Mouse (Mus musculus) CH12.LX (cell line): ENCODE data around the gene Speer4d. TPM values are rescaled to one million over a fixed set of nuclear protein-coding genes. Genes with fewer than 3 reads are reported as not detected.
"Not testable (repeated sequence)": the region's sequence is repeated elsewhere in the genome, so short reads cannot be mapped to it uniquely, and the experiment has no call there.

Experiments
- DNase-seq: peaks from one replicate; pipeline ENCODE4 v3.0.0-alpha.2; 2013; ENCODE audit errors: extremely low read depth
- H3K27ac ChIP-seq: 2 replicates; pipeline ENCODE4 v1.5.1; 2012; ENCODE audit warnings: low read depth, mild to moderate bottlenecking, control low read depth, moderate library complexity; ENCODE audit not compliant: insufficient read depth
- H3K27me3 ChIP-seq: replicated peaks from 2 replicates; pipeline ENCODE3; 2012; ENCODE audit warnings: inconsistent platforms
- H3K36me3 ChIP-seq, 2 experiments: replicated peaks in 1 of 2; 2 replicates each; pipeline versions ENCODE3 to v1.6.1; 2012; ENCODE audit warnings: inconsistent platforms in 1 of 2, low read length in 1 of 2, mild to moderate bottlenecking in 1 of 2, mixed read lengths in 1 of 2, moderate library complexity in 1 of 2; ENCODE audit not compliant: control insufficient read depth in 1 of 2, insufficient read depth in 1 of 2
- H3K4me1 ChIP-seq, 2 experiments: 2 replicates each; pipeline ENCODE4 v1.6.1; 2012; ENCODE audit warnings: inconsistent platforms in 1 of 2, moderate library complexity in 1 of 2; ENCODE audit not compliant: insufficient read depth in 2 of 2, control insufficient read depth in 1 of 2
- H3K4me2 ChIP-seq: 2 replicates; pipeline ENCODE4 v1.6.1; 2012; ENCODE audit warnings: low read depth, mild to moderate bottlenecking, control low read depth; ENCODE audit not compliant: poor library complexity, insufficient read depth, severe bottlenecking
- H3K4me3 ChIP-seq, 3 experiments: fragments of 150-350 bp in 1 of 3; sonication (generic) in 1 of 3; replicated peaks in 1 of 3; 2 replicates each; pipeline versions ENCODE3 to v1.5.1; 2011 to 2012; ENCODE audit warnings: low read depth in 2 of 3, low read length in 2 of 3, mild to moderate bottlenecking in 2 of 3, moderate library complexity in 2 of 3, control low read depth in 1 of 3, improper control_type of control experiment in 1 of 3, inconsistent platforms in 1 of 3, mixed read lengths in 1 of 3; ENCODE audit not compliant: poor library complexity in 1 of 3
- H3K79me2 ChIP-seq: replicated peaks from 2 replicates; pipeline ENCODE4 v1.6.1; 2012; ENCODE audit warnings: mild to moderate bottlenecking, moderate library complexity; ENCODE audit not compliant: control insufficient read depth, poor library complexity, insufficient read depth, severe bottlenecking; ENCODE audit errors: extremely low read depth
- H3K9ac ChIP-seq: 2 replicates; pipeline ENCODE4 v1.6.1; 2012; ENCODE audit warnings: low read depth, mild to moderate bottlenecking, control low read depth, moderate library complexity; ENCODE audit not compliant: insufficient read depth
- H3K9me3 ChIP-seq: replicated peaks from 2 replicates; pipeline ENCODE3; 2012; ENCODE audit warnings: low read length, inconsistent platforms, mixed read lengths
- dilution Hi-C: fragments of 300-500 bp; cut with MboI; formaldehyde crosslinking; loops from 2 replicates; pipeline ENCODE4 v1.14.3; 2020; ENCODE audit warnings: low sequenced_read_pairs; ENCODE audit not compliant: extremely low pct_unique_long_range_greater_than_20kb, extremely low pct_ligation_motif_present
- in situ Hi-C: fragments of 300-500 bp; cut with MboI; formaldehyde crosslinking; loops from 3 replicates; pipeline ENCODE4 v1.14.3; 2019; ENCODE audit warnings: low sequenced_read_pairs, low pct_ligation_motif_present, low pct_unique_long_range_greater_than_20kb, mixed read lengths
- polyA plus RNA-seq: library from polyadenylated mRNA; unstranded; fragments of >175 nt; gene quantifications from 2 replicates; pipeline ENCODE4 v1.2.1, GENCODE M21; 2012; ENCODE audit warnings: low read depth; ENCODE audit not compliant: insufficient read length
- total RNA-seq, 2 experiments: library from RNA; depleted of rRNA; stranded (reverse); fragments of 300-350 nt in 1 of 2; fragments of >200 nt in 1 of 2; gene quantifications; 2 replicates each; pipeline ENCODE4 v1.2.3; 2012 to 2014

Speer4d gene
- total and polyA plus RNA-seq, 3 experiments = not detected

- dilution Hi-C loops = not testable (repeated sequence)
Measured at GRCm38 (mm10) chr5:15670789-15671188, 51.9 kb downstream of the Speer4d start.

More at GRCm38 (mm10) chr5:15670789-15671188, 51.9 kb downstream of the Speer4d start:
- H3K4me1 ChIP-seq, H3K27ac ChIP-seq, H3K4me3 ChIP-seq, DNase-seq, H3K4me2 ChIP-seq, H3K79me2 ChIP-seq, H3K9me3 ChIP-seq, H3K9ac ChIP-seq, H3K27me3 ChIP-seq, in situ Hi-C loops, H3K36me3 ChIP-seq: not testable (repeated sequence)

Other genes with a start within 250 kb of the Speer4d start
- not detected in 2 replicates for gene Gm21149, start 142.5 kb upstream of the Speer4d start, total RNA-seq (2012; rRNA removed)
- not detected in 2 replicates for gene Gm21149, start 142.5 kb upstream of the Speer4d start, total RNA-seq (2014; rRNA removed)
- not detected in 2 replicates for gene Gm21149, start 142.5 kb upstream of the Speer4d start, polyA plus RNA-seq
- not detected in 2 replicates for gene Gm21190, start 89.8 kb upstream of the Speer4d start, total RNA-seq (2012; rRNA removed)
- gene Gm21190, start 89.8 kb upstream of the Speer4d start, total RNA-seq (2014; rRNA removed) = not detected in 2 replicates
- gene Gm21190, start 89.8 kb upstream of the Speer4d start, polyA plus RNA-seq = not detected in 2 replicates
- gene Gm21083, start 41.7 kb upstream of the Speer4d start, total RNA-seq (2012; rRNA removed) = not detected in 2 replicates
- gene Gm21083, start 41.7 kb upstream of the Speer4d start, total RNA-seq (2014; rRNA removed) = not detected in 2 replicates
- gene Gm21083, start 41.7 kb upstream of the Speer4d start, polyA plus RNA-seq = not detected in 2 replicates
- gene 4930572O03Rik, start 38.0 kb downstream of the Speer4d start, total RNA-seq (2012; rRNA removed) = not detected in 2 replicates
- not detected in 2 replicates for gene 4930572O03Rik, start 38.0 kb downstream of the Speer4d start, total RNA-seq (2014; rRNA removed)
- gene 4930572O03Rik, start 38.0 kb downstream of the Speer4d start, polyA plus RNA-seq = not detected in 2 replicates
- gene Speer4c, start 95.2 kb downstream of the Speer4d start, total RNA-seq (2012; rRNA removed) = not detected in 2 replicates
- not detected in 2 replicates for gene Speer4c, start 95.2 kb downstream of the Speer4d start, total RNA-seq (2014; rRNA removed)
- not detected in 2 replicates for gene Speer4c, start 95.2 kb downstream of the Speer4d start, polyA plus RNA-seq